Mouse (Mus musculus) embryonic facial prominence, embryonic 12.5 days (tissue): ENCODE measurements around the gene Cebpzos. TPM values are rescaled to one million over a fixed set of nuclear protein-coding genes. Genes with fewer than 3 reads are reported as not detected.

Experiments used
- ATAC-seq: fragments of 200-750 bp; cut with Nextera tagmentation; 2 replicates; pipeline ENCODE4 v1.8.0; 2017; ENCODE audit not compliant: insufficient number of reproducible peaks, insufficient read depth, low FRiP score, low TSS enrichment
- H3K27ac ChIP-seq: fragments of 300-500 bp; sonication (generic); 2 replicates; pipeline ENCODE4 v1.5.1; 2016; ENCODE audit warnings: mild to moderate bottlenecking
- H3K27me3 ChIP-seq: fragments of 300-500 bp; sonication (generic); 2 replicates; pipeline ENCODE4 v1.6.1; 2016; ENCODE audit warnings: mild to moderate bottlenecking, moderate library complexity
- H3K36me3 ChIP-seq: fragments of 300-500 bp; sonication (generic); 2 replicates; pipeline ENCODE4 v1.6.1; 2016; ENCODE audit warnings: mild to moderate bottlenecking
- H3K4me1 ChIP-seq: fragments of 300-500 bp; sonication (generic); 2 replicates; pipeline ENCODE4 v1.6.1; 2016
- H3K4me2 ChIP-seq: fragments of 300-500 bp; sonication (generic); replicated peaks from 2 replicates; pipeline ENCODE4 v1.6.1; 2016; ENCODE audit warnings: mild to moderate bottlenecking, moderate library complexity
- H3K4me3 ChIP-seq: fragments of 300-500 bp; sonication (generic); 2 replicates; pipeline ENCODE4 v1.5.1; 2016; ENCODE audit warnings: mild to moderate bottlenecking
- H3K9ac ChIP-seq: fragments of 300-500 bp; sonication (generic); 2 replicates; pipeline ENCODE4 v1.6.1; 2016; ENCODE audit warnings: mild to moderate bottlenecking, moderate library complexity
- H3K9me3 ChIP-seq: fragments of 300-500 bp; sonication (generic); 2 replicates; pipeline ENCODE4 v1.6.1; 2016; ENCODE audit warnings: mild to moderate bottlenecking, moderate library complexity
- WGBS: fragments of 180-500 bp; shearing (Covaris S2); methylation state at CpG from one replicate; pipeline ENCODE4 v1.1.7; 2016; 5-methylcytosine and 5-hydroxymethylcytosine counted together
- polyA plus RNA-seq: library from polyadenylated mRNA; unstranded; fragments of >200 nt; fragmentation: Nextera tagmentation; extraction: Ambion mirVana; gene quantifications from 2 replicates; pipeline ENCODE4 v1.2.1, GENCODE M21; 2016

Cebpzos gene
- polyA plus RNA-seq, 1 experiment from 2014 or later: 102 TPM

GRCm38 (mm10) chr17:78903158-78903557 lies 13.1 kb upstream of the Cebpzos start:
- WGBS: 75% methylated on average over 2 of the region's 2 CpGs
- Histone ChIP-seq H3K27ac (no peak overlapping the region), H3K27me3 (no peaks in the 10 kb centered on the region)

GRCm38 (mm10) chr17:78906892-78907291 lies 9.4 kb upstream of the Cebpzos start, which contains the start of gene Sult6b1:
Gene Sult6b1, minus strand, starts transcription at chr17:78906992.
- Histone ChIP-seq H3K4me1 (no peaks in the 10 kb centered on the region), H3K9ac (no peak within 1 kb of the TSS), H3K36me3 (no peaks in the 10 kb centered on the region), H3K4me3 (no peak within 1 kb of the TSS), H3K27ac (no peak within 1 kb of the TSS), H3K27me3 (no peaks in the 10 kb centered on the region), H3K4me2 (no peak within 1 kb of the TSS), H3K9me3 (no peaks in the 10 kb centered on the region)
- ATAC-seq: no peak
- 79% methylated on average over 5 of the region's 5 CpGs for WGBS

More at GRCm38 (mm10) chr17:78903158-78903557, 13.1 kb upstream of the Cebpzos start:
- no peak for ATAC-seq
- Histone ChIP-seq H3K4me1 (no peaks in the 10 kb centered on the region), H3K36me3 (no peaks in the 10 kb centered on the region), H3K4me3 (no peak overlapping the region), H3K4me2 (no peak overlapping the region), H3K9ac (no peak overlapping the region), H3K9me3 (no peaks in the 10 kb centered on the region)

- WGBS: 75% methylated on average over 2 of the region's 2 CpGs
- Histone ChIP-seq H3K9ac (no peak overlapping the region), H3K4me2 (no peak overlapping the region), H3K4me3 (no peak overlapping the region), H3K27ac (no peak overlapping the region), H3K36me3 (no peaks in the 10 kb centered on the region), H3K9me3 (no peaks in the 10 kb centered on the region), H3K27me3 (no peaks in the 10 kb centered on the region), H3K4me1 (no peaks in the 10 kb centered on the region)
- ATAC-seq: no peak
These were observed 6.9 kb upstream of the Cebpzos start for GRCm38 (mm10) chr17:78909374-78909773.

GRCm38 (mm10) chr17:78912861-78913281 lies 3.4 kb upstream of the Cebpzos start:
- no peaks in the 10 kb centered on the region for H3K36me3 ChIP-seq
- H3K27me3 ChIP-seq: no peaks in the 10 kb centered on the region
- 0 out of 2 replicates have a peak, but pooled peaks have one; percentile 42 for ATAC-seq
- WGBS: 31% methylated on average over 6 of the region's 6 CpGs
- H3K4me1 ChIP-seq: peaks cover 8% of the 10 kb centered on the region
- no peaks in the 10 kb centered on the region for H3K9me3 ChIP-seq
- peak overlapping the region; percentile 39 for H3K4me2 ChIP-seq
- peak overlapping the region; percentile 31 for H3K4me3 ChIP-seq
- H3K27ac ChIP-seq: no peak overlapping the region
- no peak overlapping the region for H3K9ac ChIP-seq

GRCm38 (mm10) chr17:78913921-78914320 lies 2.4 kb upstream of the Cebpzos start:
- no peak for ATAC-seq
- WGBS: 73% methylated on average over 3 of the region's 3 CpGs
- Histone ChIP-seq H3K4me3 (no peak overlapping the region), H3K9ac (no peak overlapping the region), H3K4me2 (no peak overlapping the region), H3K27me3 (no peaks in the 10 kb centered on the region), H3K9me3 (no peaks in the 10 kb centered on the region), H3K27ac (no peak overlapping the region), H3K36me3 (0 out of 2 replicates have a peak, but pooled peaks cover 5% of the 10 kb centered on the region), H3K4me1 (peaks cover 8% of the 10 kb centered on the region)

- no peak for ATAC-seq
- peak overlapping the region; percentile 83; the same call in 1 of the 2 replicates for H3K27ac ChIP-seq
These were observed 528 bp upstream of the Cebpzos start for GRCm38 (mm10) chr17:78915772-78916171.

GRCm38 (mm10) chr17:78916899-78917298 lies 599 bp downstream of the Cebpzos start:
- Histone ChIP-seq H3K4me1 (peaks cover 8% of the 10 kb centered on the region), H3K27me3 (no peaks in the 10 kb centered on the region), H3K9ac (peak overlapping the region; percentile 77), H3K36me3 (peaks cover 28% of the 10 kb centered on the region), H3K4me2 (peak overlapping the region; percentile 73), H3K9me3 (no peaks in the 10 kb centered on the region), H3K4me3 (peak overlapping the region; percentile 68), H3K27ac (peak overlapping the region; percentile 83)
- ATAC-seq: 0 out of 2 replicates have a peak, but pooled peaks have one; percentile 8
- 2% methylated on average over 11 of the region's 11 CpGs for WGBS

More at GRCm38 (mm10) chr17:78915772-78916171, 528 bp upstream of the Cebpzos start:
- peak overlapping the region; percentile 77; the same call in 1 of the 2 replicates for H3K9ac ChIP-seq
- no peaks in the 10 kb centered on the region for H3K27me3 ChIP-seq
- 54% methylated on average over 6 of the region's 6 CpGs for WGBS
- no peaks in the 10 kb centered on the region for H3K9me3 ChIP-seq
- peak overlapping the region; percentile 68 for H3K4me3 ChIP-seq
- peaks cover 8% of the 10 kb centered on the region for H3K4me1 ChIP-seq
- H3K4me2 ChIP-seq: peak overlapping the region; percentile 73
- H3K36me3 ChIP-seq: peaks cover 19% of the 10 kb centered on the region

- H3K4me2 ChIP-seq: peak overlapping the region; percentile 73
- no peaks in the 10 kb centered on the region for H3K27me3 ChIP-seq
- peaks cover 8% of the 10 kb centered on the region for H3K4me1 ChIP-seq
- H3K9me3 ChIP-seq: no peaks in the 10 kb centered on the region
- H3K27ac ChIP-seq: no peak overlapping the region
- WGBS: 42% methylated on average over 6 of the region's 6 CpGs
- H3K4me3 ChIP-seq: no peak overlapping the region; the same call in 1 of the 2 replicates
- no peak for ATAC-seq
- peaks cover 34% of the 10 kb centered on the region for H3K36me3 ChIP-seq
- H3K9ac ChIP-seq: no peak overlapping the region
These were observed 1.4 kb downstream of the Cebpzos start for GRCm38 (mm10) chr17:78917696-78918095.

- H3K9ac ChIP-seq: peak overlapping the region; percentile 74
- H3K36me3 ChIP-seq: peaks cover 43% of the 10 kb centered on the region
- H3K4me1 ChIP-seq: peaks cover 14% of the 10 kb centered on the region
- H3K4me3 ChIP-seq: peak overlapping the region; percentile 91
- H3K27ac ChIP-seq: no peak overlapping the region
- WGBS: 84% methylated on average over 2 of the region's 2 CpGs
- ATAC-seq: no peak
- H3K27me3 ChIP-seq: no peaks in the 10 kb centered on the region
- peak overlapping the region; percentile 64 for H3K4me2 ChIP-seq
- H3K9me3 ChIP-seq: no peaks in the 10 kb centered on the region
These were observed 19.6 kb downstream of the Cebpzos start for GRCm38 (mm10) chr17:78935857-78936256.

GRCm38 (mm10) chr17:78936466-78937228 lies 20.3 kb downstream of the Cebpzos start, which contains the start of the genes Cebpz and Ndufaf7:
Gene Cebpz, minus strand, starts transcription at chr17:78937066.
Gene Ndufaf7, plus strand, starts transcription at chr17:78937136.
- Histone ChIP-seq H3K27me3 (no peaks in the 10 kb centered on the region), H3K27ac (no peak within 1 kb of the TSS), H3K9ac (peak within 1 kb of the TSS; percentile 74), H3K9me3 (no peaks in the 10 kb centered on the region), H3K4me1 (peaks cover 14% of the 10 kb centered on the region), H3K4me2 (peak within 1 kb of the TSS; percentile 64), H3K36me3 (peaks cover 39% of the 10 kb centered on the region), H3K4me3 (peak within 1 kb of the TSS; percentile 91)
- ATAC-seq: peak; percentile 97
- under 1% methylated on average over 45 of the region's 45 CpGs for WGBS

- whole genome bisulfite sequencing: 8% methylated on average over 26 of the region's 26 CpGs
- Histone ChIP-seq H3K4me1 (peaks cover 14% of the 10 kb centered on the region), H3K27ac (no peak overlapping the region), H3K9ac (peak overlapping the region; percentile 74), H3K27me3 (no peaks in the 10 kb centered on the region), H3K4me3 (peak overlapping the region; percentile 91), H3K4me2 (peak overlapping the region; percentile 64), H3K36me3 (peaks cover 39% of the 10 kb centered on the region), H3K9me3 (no peaks in the 10 kb centered on the region)
- 0 out of 2 replicates have a peak, but pooled peaks have one; percentile 29 for ATAC-seq
These were observed 21.0 kb downstream of the Cebpzos start for GRCm38 (mm10) chr17:78937229-78937853.
